Mouse (Mus musculus) heart, postnatal 0 days (tissue): ENCODE measurements around the gene Itpk1.

Experiments
- CTCF ChIP-seq: IDR thresholded peaks from 2 replicates; pipeline ENCODE4 v1.5.1; 2016; ENCODE audit warnings: antibody characterized with exemption, control low read depth, low read depth
- EP300 ChIP-seq: IDR thresholded peaks from 2 replicates; pipeline ENCODE4 v1.6.1; 2016; ENCODE audit warnings: antibody characterized with exemption, low read depth

DNA sequence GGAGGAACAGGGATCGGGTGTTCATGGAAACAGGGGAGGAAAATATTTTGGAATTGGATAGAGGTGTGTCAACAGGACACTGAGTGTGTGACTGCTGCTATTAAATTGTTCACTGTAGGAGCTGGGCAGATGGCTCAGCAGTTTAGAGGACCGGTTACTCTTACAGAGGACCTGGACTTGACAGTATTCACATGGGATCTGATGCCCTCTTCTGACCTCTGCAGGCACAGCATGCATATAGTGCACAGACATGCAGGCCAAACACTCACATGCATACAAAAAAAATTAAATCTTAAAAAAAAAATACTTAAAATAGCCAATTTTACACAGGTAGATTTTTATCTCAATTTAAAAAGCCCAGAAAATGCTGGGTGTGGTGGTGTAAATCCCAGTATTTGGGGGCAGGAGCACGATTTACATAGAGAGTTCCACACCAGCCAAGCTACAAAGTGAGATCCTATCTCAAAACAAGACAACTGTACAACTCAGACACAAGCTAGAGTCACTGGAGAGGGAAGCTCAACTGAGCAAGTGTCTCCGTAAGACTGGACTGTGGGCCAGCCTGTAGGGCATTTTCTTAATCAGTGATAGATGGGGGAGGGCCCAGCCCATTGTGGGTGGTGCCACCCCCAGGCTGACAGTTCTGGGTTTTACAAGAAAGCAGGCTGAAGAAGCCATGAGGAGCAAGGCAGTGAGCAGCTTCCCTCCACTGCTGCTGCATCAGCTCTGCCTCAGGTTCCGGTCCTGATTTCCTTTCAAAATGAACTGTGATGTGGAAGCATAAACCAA lies 129.0 kb downstream of the Itpk1 start:
- TF ChIP-seq CTCF (0 out of 2 replicates have a peak, but pooled peaks have one; percentile 3), EP300 (no peak)
